Mouse (Mus musculus) lung, adult 2 months (tissue): ENCODE measurements around the gene Elmo1. TPM values are rescaled to one million over a fixed set of nuclear protein-coding genes. Genes with fewer than 3 reads are reported as not detected.

Experiments
- DNase-seq: peaks from one replicate; pipeline ENCODE4 v3.0.0; 2022
- H3K4me1 ChIP-seq: fragments of 200-500 bp; 2 replicates; pipeline ENCODE4 v1.6.1; 2011; ENCODE audit warnings: low read length; ENCODE audit not compliant: control insufficient read depth, insufficient read depth
- H3K4me3 ChIP-seq: fragments of 200-500 bp; replicated peaks from 2 replicates; pipeline ENCODE3; 2011; ENCODE audit warnings: low read depth, mild to moderate bottlenecking, control low read depth, low read length; ENCODE audit errors: extremely low read depth
- CTCF ChIP-seq: fragments of 200-500 bp; IDR thresholded peaks from 2 replicates; pipeline ENCODE4 v1.5.1; 2011; ENCODE audit warnings: mild to moderate bottlenecking, low read length, control low read depth; ENCODE audit not compliant: insufficient read depth
- POLR2A ChIP-seq: fragments of 200-500 bp; IDR thresholded peaks from 2 replicates; pipeline ENCODE4 v1.6.1; 2011; ENCODE audit warnings: low read depth, mild to moderate bottlenecking, control low read depth, low read length, borderline replicate concordance; ENCODE audit errors: extremely low read depth
- WGBS: fragments of 180-500 bp; shearing (Covaris S2); methylation state at CpG from one replicate; pipeline ENCODE4 v1.1.7; 2018; 5-methylcytosine and 5-hydroxymethylcytosine counted together
- polyA plus RNA-seq: library from polyadenylated mRNA; depleted of rRNA; stranded (reverse); fragments of >200 nt; gene quantifications from 2 replicates; pipeline ENCODE4 v1.2.3, GENCODE M21; 2012

Gene Elmo1
- polyA plus RNA-seq, 1 experiment, result 28.3 TPM

DNA sequence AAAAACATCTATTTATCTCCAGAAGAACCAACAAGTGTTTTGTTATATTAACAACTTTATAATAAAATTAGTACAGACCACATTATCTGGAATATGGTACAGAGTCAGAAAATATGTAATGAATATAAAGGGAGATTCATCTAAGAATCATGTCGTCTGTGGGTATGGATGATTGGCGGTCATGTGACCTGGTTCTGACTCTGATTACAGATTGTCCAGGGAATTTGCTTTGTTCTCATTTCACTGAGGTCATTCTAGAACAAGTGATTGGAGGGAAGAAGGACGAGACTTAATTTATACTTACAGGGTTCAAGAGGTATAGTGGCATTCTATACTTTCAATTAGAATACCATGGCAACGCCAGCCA lies 95.4 kb downstream of the Elmo1 start:
- Histone ChIP-seq H3K4me3 (no peak overlapping the region), H3K4me1 (peaks cover 25% of the 10 kb centered on the region)
- TF ChIP-seq POLR2A (no peak), CTCF (no peak)
- WGBS, result 76% methylated on average over 4 of the region's 4 CpGs
- no peak for DNase-seq

DNA sequence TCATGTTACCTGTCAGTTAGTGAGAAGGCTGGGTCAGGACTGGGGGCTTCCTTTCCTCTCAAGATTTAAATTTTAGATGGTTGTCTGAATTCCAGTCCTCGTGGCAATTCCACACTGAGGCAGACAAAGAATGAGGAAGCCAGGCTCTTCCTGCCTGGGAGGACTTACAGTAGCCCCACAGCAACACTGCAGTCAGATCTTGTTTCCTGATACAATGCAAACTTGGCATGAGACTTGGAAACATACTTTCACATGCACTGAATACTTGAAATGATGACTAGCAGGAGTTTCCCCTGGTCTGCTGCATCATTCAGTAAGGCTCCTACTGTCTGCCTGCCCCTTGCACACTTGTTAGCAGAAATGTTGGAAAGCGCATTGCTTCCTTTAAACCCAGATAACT lies 97.3 kb downstream of the Elmo1 start:
- no peak for TF ChIP-seq POLR2A
- no peak for TF ChIP-seq CTCF

GRCm38 (mm10) chr13:20192009-20192584 lies 101.7 kb downstream of the Elmo1 start:
- DNase-seq, result no peak
- no peak overlapping the region for H3K4me3 ChIP-seq
- TF ChIP-seq CTCF (no peak), POLR2A (no peak)
- peaks cover 6% of the 10 kb centered on the region for H3K4me1 ChIP-seq
- 89% methylated on average over 6 of the region's 6 CpGs for WGBS

More for the DNA sequence above, 97.3 kb downstream of the Elmo1 start:
- WGBS, result 49% methylated on average over 2 of the region's 2 CpGs
- DNase-seq, result no peak
- Histone ChIP-seq H3K4me1 (peaks cover 10% of the 10 kb centered on the region), H3K4me3 (no peak overlapping the region)

DNA sequence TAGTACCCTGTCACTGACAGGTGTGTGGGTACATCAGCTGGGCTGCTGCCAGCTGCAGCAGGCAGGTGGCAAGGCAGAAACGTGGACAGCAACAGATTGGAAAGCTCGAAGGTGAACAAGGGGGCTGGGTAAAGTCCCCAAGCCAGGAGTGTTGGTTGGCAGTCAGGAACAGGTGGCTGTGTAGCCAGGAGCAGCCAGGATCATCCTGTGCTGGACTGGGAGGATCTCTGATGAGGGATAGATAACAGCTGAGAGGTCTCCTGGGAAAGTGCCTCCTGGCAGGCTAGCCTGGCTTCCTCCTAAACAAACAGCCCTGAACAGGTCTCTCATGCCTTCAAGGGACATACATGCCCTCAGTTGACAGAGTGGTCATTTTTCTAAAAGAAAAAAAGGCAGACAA lies 110.2 kb downstream of the Elmo1 start:
- H3K4me3 ChIP-seq, result no peak overlapping the region
- H3K4me1 ChIP-seq, result peaks cover 2% of the 10 kb centered on the region; the same call in 1 of the 2 replicates
- no peak for DNase-seq
- 46% methylated on average over 2 of the region's 2 CpGs for WGBS
- TF ChIP-seq POLR2A (no peak), CTCF (no peak)

GRCm38 (mm10) chr13:20202617-20203016 lies 112.2 kb downstream of the Elmo1 start:
- WGBS, result 67% methylated on average over 4 of the region's 4 CpGs
- Histone ChIP-seq H3K4me3 (no peak overlapping the region), H3K4me1 (peaks cover 5% of the 10 kb centered on the region; the same call in 1 of the 2 replicates)
- no peak for DNase-seq
- TF ChIP-seq CTCF, result no peak
- no peak for TF ChIP-seq POLR2A

DNA sequence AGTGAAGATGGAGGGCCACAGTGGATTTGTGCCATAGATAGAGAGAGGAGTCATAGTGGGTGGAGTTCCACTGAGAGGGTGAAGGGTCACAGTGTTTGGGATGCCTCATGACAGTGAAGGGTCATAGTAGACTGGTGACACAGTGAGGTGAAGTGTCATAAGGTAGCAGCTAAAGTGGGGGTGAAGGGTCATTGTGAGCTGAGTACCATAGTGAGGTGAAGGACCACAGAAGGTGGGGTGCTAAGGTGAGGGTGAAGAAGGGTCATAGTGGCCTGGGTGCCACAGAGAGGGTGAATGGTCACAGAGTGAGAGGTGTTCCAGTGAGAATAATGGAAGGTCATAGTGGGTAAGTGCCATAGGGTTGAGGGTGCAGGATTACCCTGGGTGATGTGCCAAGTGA lies 113.8 kb downstream of the Elmo1 start:
- TF ChIP-seq CTCF (no peak), POLR2A (no peak)
- no peak for DNase-seq
- Histone ChIP-seq H3K4me1 (peaks cover 8% of the 10 kb centered on the region; the same call in 1 of the 2 replicates), H3K4me3 (no peak overlapping the region)

DNA sequence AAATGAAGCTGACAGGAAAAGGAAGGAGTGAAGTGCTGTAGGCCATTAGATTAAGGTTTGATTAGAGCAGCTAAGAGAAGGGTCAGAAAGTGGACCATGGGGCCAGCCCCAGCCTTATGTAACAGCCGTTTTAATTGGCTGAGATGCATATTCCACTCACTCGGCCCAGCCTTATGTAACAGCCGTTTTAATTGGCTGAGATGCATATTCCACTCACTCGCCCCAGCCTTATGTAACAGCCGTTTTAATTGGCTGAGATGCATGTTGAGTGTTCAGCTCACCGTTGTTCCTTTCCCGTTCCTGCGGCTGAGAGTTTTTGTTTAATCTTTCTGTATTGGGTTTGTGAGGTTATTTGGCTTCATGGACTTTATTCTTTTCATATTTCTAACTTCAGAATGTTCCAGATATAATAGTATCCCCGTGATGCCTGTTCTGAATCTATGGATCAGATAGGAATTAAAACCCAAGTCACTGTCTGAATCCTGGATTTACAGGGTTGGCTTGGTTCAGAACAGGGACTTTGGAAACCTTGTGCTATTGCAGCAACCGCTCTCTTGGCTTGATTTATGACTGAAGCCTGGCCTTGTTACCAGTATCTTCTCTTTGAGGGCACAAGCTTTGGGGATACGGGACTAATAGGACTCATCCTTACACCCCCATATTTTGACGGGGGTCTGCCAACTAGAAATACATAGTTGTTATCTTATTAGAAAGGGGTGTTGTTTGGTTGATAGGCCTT lies 114.8 kb downstream of the Elmo1 start:
- TF ChIP-seq CTCF (no peak), POLR2A (no peak)
- no peak for DNase-seq
- Histone ChIP-seq H3K4me1 (peaks cover 8% of the 10 kb centered on the region; the same call in 1 of the 2 replicates), H3K4me3 (no peak overlapping the region)
- WGBS, result 71% methylated on average over 12 of the region's 12 CpGs

- TF ChIP-seq POLR2A (no peak), CTCF (no peak)
- H3K4me3 ChIP-seq, result no peak overlapping the region
- peaks cover 5% of the 10 kb centered on the region; the same call in 1 of the 2 replicates for H3K4me1 ChIP-seq
- WGBS, result 85% methylated on average over 2 of the region's 2 CpGs
- no peak for DNase-seq
These were observed 115.3 kb downstream of the Elmo1 start for GRCm38 (mm10) chr13:20205746-20206145.

- H3K4me1 ChIP-seq, result peaks cover 5% of the 10 kb centered on the region
- WGBS, result 65% methylated on average over 5 of the region's 5 CpGs
- TF ChIP-seq CTCF, result no peak
- TF ChIP-seq POLR2A, result no peak
- DNase-seq, result no peak
- no peak overlapping the region for H3K4me3 ChIP-seq
These were observed 116.7 kb downstream of the Elmo1 start for GRCm38 (mm10) chr13:20207126-20207525.
